Mouse (Mus musculus) neural tube, embryonic 11.5 days (tissue): ENCODE data around the gene Zfp704. TPM values are rescaled to one million over a fixed set of nuclear protein-coding genes. Genes with fewer than 3 reads are reported as not detected.
A peak's percentile ranks its signal among the peaks of the same experiment; 100 is the strongest.

ENCODE experiments used
- ATAC-seq: fragments of 200-750 bp; cut with Nextera tagmentation; 2 replicates; pipeline ENCODE4 v1.8.0; 2017; ENCODE audit warnings: moderate number of reproducible peaks, mild to moderate bottlenecking, moderate TSS enrichment, moderate library complexity; ENCODE audit not compliant: insufficient read depth, low FRiP score, low TSS enrichment
- DNase-seq: peaks from one replicate; pipeline ENCODE4 v3.0.0-alpha.2; 2015; ENCODE audit warnings: low spot score
- H3K27ac ChIP-seq: fragments of 300-500 bp; sonication (generic); 2 replicates; pipeline ENCODE4 v1.5.1; 2014; ENCODE audit warnings: low read depth, mild to moderate bottlenecking, low read length
- H3K27me3 ChIP-seq: fragments of 300-500 bp; sonication (generic); 2 replicates; pipeline ENCODE4 v1.6.1; 2014; ENCODE audit warnings: mild to moderate bottlenecking, low read length, mixed read lengths; ENCODE audit not compliant: control insufficient read depth, insufficient read depth
- H3K36me3 ChIP-seq: fragments of 300-500 bp; sonication (generic); 2 replicates; pipeline ENCODE4 v1.6.1; 2014; ENCODE audit warnings: mild to moderate bottlenecking, low read length, moderate library complexity, mixed read lengths; ENCODE audit not compliant: control insufficient read depth, insufficient read depth
- H3K4me1 ChIP-seq: fragments of 300-500 bp; sonication (generic); 2 replicates; pipeline ENCODE4 v1.6.1; 2014; ENCODE audit warnings: low read length, mixed read lengths; ENCODE audit not compliant: control insufficient read depth, insufficient read depth
- H3K4me2 ChIP-seq: fragments of 300-500 bp; sonication (generic); 2 replicates; pipeline ENCODE4 v1.6.1; 2014; ENCODE audit warnings: low read depth, mild to moderate bottlenecking, moderate library complexity
- H3K4me3 ChIP-seq: fragments of 300-500 bp; sonication (generic); 2 replicates; pipeline ENCODE4 v1.5.1; 2014; ENCODE audit warnings: low read depth, low read length
- H3K9ac ChIP-seq: fragments of 300-500 bp; sonication (generic); 2 replicates; pipeline ENCODE4 v1.6.1; 2014; ENCODE audit warnings: mild to moderate bottlenecking, low read length
- H3K9me3 ChIP-seq: fragments of 300-500 bp; sonication (generic); 2 replicates; pipeline ENCODE4 v1.6.1; 2016; ENCODE audit warnings: low read length; ENCODE audit not compliant: control insufficient read depth
- WGBS: fragments of 180-500 bp; shearing (Covaris S2); extraction: QIAGEN DNeasy Blood & Tissue Kit; methylation state at CpG from one replicate; pipeline ENCODE4 v1.1.7; 2014; 5-methylcytosine and 5-hydroxymethylcytosine counted together
- polyA plus RNA-seq: library from polyadenylated mRNA; unstranded; fragments of >200 nt; fragmentation: Nextera tagmentation; extraction: Ambion mirVana; gene quantifications from 2 replicates; pipeline ENCODE4 v1.2.1, GENCODE M21; 2014

The Zfp704 gene
- polyA plus RNA-seq, 1 experiment from 2014 or later, result 6.3 TPM

DNA sequence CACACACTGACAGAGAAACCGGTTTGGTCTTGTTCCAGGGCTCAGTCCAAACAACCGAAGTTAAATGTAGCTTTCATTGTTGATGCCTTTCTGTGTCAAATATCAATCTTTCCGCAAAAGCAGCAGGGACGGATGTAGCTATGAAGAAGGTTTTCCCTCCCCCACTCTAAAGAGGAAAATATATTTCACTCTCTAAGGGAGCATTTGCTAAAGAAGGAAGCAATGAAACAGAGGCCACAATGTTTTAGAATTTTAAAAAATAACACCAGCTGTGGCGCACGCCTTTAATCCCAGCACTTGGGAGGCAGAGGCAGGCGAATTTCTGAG is 89.2 kb downstream of the Zfp704 start:
- DNase-seq (no peak), ATAC-seq (no peak)
- no peaks in the 10 kb centered on the region for H3K9me3 ChIP-seq
- H3K4me2 ChIP-seq, result no peak overlapping the region
- H3K27me3 ChIP-seq, result no peaks in the 10 kb centered on the region
- H3K36me3 ChIP-seq, result no peaks in the 10 kb centered on the region
- H3K4me3 ChIP-seq, result no peak overlapping the region
- 0 out of 2 replicates have a peak overlapping the region, but pooled peaks have one; percentile 35 for H3K27ac ChIP-seq
- no peak overlapping the region for H3K9ac ChIP-seq
- WGBS, result 42% methylated on average over 7 of the region's 7 CpGs
- H3K4me1 ChIP-seq, result peaks cover 13% of the 10 kb centered on the region; the same call in 1 of the 2 replicates

DNA sequence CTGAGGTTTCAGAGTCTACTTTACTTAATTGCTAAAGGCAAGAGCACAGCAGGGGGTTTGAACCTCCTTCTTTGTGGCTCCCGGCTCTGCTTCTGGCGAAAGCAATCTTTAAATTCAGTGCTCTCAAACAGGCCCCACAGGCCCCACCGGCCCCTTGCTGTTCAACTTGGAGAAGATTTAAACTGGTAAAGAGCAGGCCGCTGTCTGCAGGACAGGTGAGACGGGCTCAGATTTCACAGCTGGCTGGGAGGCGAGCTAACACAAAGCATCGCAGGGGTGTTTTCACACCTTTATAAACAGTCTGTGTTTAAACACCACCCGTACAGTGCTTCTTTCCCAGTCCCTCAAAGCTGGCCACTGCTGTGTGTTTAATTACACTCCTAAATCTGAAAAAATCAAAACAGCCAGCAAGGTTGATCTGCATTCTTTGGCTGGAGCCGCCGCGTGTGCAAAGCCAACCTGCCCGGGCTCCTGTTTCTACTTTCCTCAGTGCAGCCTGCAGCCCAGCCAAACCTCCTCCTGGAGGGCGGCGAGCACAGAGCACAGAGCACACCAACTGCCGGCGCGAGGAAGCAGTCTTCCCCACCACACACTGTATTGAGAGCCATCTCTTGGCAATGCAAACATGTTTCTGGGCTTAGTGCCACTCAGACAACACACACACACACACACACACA is 89.7 kb downstream of the Zfp704 start:
- Histone ChIP-seq H3K4me3 (no peak overlapping the region), H3K36me3 (no peaks in the 10 kb centered on the region), H3K27me3 (no peaks in the 10 kb centered on the region), H3K9ac (peak overlapping the region; percentile 45), H3K27ac (0 out of 2 replicates have a peak overlapping the region, but pooled peaks have one; percentile 35), H3K9me3 (no peaks in the 10 kb centered on the region), H3K4me2 (peak overlapping the region; percentile 12; the same call in 1 of the 2 replicates), H3K4me1 (peaks cover 13% of the 10 kb centered on the region; the same call in 1 of the 2 replicates)
- ATAC-seq (peak; percentile 42), DNase-seq (peak; percentile 58)
- 6% methylated on average over 17 of the region's 17 CpGs for WGBS

DNA sequence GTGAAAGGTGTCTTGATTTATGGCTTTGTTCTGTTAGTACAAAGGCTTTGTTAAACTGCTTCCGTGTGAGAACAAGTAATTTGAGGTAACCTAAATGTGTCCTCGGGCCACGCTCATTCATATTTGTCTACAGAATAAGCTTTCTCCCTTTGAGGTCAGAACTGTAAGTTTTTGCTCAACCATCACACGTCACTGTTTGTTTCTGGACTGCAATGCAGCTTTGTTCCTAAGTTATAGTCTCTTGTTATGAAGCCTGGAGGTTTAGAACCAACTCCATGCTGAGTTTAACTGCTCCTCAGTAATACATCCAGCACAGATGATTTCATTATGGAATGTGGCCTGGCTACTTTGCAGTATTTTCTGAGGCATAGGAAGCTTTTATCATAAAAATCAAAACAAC is 90.4 kb downstream of the Zfp704 start:
- H3K9ac ChIP-seq, result no peak overlapping the region
- no peak overlapping the region for H3K27ac ChIP-seq
- H3K4me3 ChIP-seq, result no peak overlapping the region
- DNase-seq (no peak), ATAC-seq (no peak)
- H3K36me3 ChIP-seq, result no peaks in the 10 kb centered on the region
- H3K4me2 ChIP-seq, result no peak overlapping the region
- H3K27me3 ChIP-seq, result no peaks in the 10 kb centered on the region
- H3K4me1 ChIP-seq, result peaks cover 13% of the 10 kb centered on the region; the same call in 1 of the 2 replicates
- H3K9me3 ChIP-seq, result no peaks in the 10 kb centered on the region
- WGBS, result 35% methylated on average over 4 of the region's 4 CpGs

DNA sequence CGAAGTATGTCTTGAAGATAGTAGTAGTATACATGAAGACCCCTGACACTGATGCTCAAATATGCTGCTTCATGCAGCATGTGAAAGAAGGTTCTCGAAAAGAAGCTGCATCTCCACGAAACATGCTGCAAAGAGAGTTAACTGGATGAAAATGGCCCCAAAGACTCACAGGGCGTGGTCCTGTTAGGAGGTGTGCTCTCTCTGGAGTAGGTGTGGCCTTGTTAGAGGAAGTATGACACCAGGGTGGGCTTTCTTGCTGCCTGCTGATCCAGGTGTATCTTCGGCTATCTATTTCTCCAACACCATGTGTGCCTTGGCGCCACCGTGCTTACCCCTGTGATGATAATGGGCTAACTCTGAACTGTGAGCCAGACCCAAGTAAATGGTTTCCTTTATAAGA is 90.9 kb downstream of the Zfp704 start:
- ATAC-seq (no peak), DNase-seq (no peak)
- no peaks in the 10 kb centered on the region for H3K27me3 ChIP-seq
- no peaks in the 10 kb centered on the region for H3K9me3 ChIP-seq
- peaks cover 14% of the 10 kb centered on the region for H3K4me1 ChIP-seq
- no peak overlapping the region for H3K4me3 ChIP-seq
- H3K36me3 ChIP-seq, result no peaks in the 10 kb centered on the region
- no peak overlapping the region for H3K27ac ChIP-seq
- 96% methylated on average over 7 of the region's 7 CpGs for WGBS
- no peak overlapping the region for H3K4me2 ChIP-seq
- H3K9ac ChIP-seq, result no peak overlapping the region

GRCm38 (mm10) chr3:9516119-9516855 is 93.6 kb downstream of the Zfp704 start:
- H3K27ac ChIP-seq, result no peak overlapping the region
- H3K4me3 ChIP-seq, result no peak overlapping the region
- peaks cover 15% of the 10 kb centered on the region for H3K4me1 ChIP-seq
- H3K9ac ChIP-seq, result no peak overlapping the region
- WGBS, result 72% methylated on average over 7 of the region's 8 CpGs
- no peaks in the 10 kb centered on the region for H3K27me3 ChIP-seq
- ATAC-seq (no peak), DNase-seq (no peak)
- H3K9me3 ChIP-seq, result no peaks in the 10 kb centered on the region
- no peak overlapping the region for H3K4me2 ChIP-seq
- no peaks in the 10 kb centered on the region for H3K36me3 ChIP-seq

GRCm38 (mm10) chr3:9515527-9515926 is 94.4 kb downstream of the Zfp704 start:
- 91% methylated on average over 8 of the region's 8 CpGs for WGBS
- Histone ChIP-seq H3K36me3 (no peaks in the 10 kb centered on the region), H3K4me1 (peaks cover 13% of the 10 kb centered on the region), H3K4me3 (no peak overlapping the region), H3K27me3 (no peaks in the 10 kb centered on the region), H3K27ac (no peak overlapping the region), H3K9ac (no peak overlapping the region), H3K4me2 (no peak overlapping the region), H3K9me3 (no peaks in the 10 kb centered on the region)
- no peak for DNase-seq
- no peak for ATAC-seq

DNA sequence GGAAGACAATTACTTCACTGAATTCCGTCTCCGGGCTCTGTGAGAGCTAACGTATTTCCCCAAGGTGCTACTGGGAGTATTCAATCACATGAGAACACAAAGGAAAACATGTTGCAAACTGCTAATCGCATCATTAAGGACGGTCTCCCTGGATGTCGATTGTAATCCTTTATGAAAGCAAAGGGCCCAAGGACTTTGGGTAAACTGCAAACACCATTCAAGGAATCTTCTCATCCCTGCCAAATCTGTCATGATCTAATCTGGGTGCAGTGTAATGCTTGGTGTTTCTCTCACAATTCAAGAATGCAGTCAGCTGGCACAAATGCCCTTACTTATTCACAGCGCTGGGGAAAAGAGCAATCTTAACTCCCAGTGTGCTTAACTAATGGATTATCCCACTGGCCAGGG is 96.2 kb downstream of the Zfp704 start:
- WGBS, result 61% methylated on average over 7 of the region's 7 CpGs
- no peak for DNase-seq
- no peaks in the 10 kb centered on the region for H3K36me3 ChIP-seq
- H3K9ac ChIP-seq, result no peak overlapping the region; the same call in 1 of the 2 replicates
- peak; percentile 50; the same call in 1 of the 2 replicates for ATAC-seq
- H3K4me3 ChIP-seq, result no peak overlapping the region
- no peak overlapping the region for H3K27ac ChIP-seq
- H3K9me3 ChIP-seq, result no peaks in the 10 kb centered on the region
- peaks cover 7% of the 10 kb centered on the region for H3K4me1 ChIP-seq
- no peak overlapping the region for H3K4me2 ChIP-seq
- H3K27me3 ChIP-seq, result no peaks in the 10 kb centered on the region

DNA sequence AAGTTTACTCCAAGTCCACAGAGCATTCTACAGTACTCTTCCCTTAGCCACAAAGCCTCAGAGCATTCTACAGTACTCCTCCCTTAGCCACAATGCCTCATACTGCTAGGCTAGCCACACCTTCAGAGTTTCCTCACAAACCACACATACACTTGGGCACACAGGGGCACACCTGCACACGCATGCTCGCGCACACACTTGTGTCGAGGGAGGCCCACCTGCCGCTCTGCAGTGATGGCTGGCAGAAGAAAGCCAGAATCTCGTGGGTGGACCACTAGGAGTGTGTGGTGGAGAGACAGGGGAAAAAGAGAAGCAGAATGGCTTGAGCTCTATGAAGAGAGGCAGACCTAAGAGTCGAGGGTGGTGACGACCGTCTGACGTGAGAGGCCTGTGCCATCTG is 97.7 kb downstream of the Zfp704 start:
- H3K27me3 ChIP-seq, result no peaks in the 10 kb centered on the region
- ATAC-seq, result no peak
- no peak for DNase-seq

More for the DNA sequence above, 97.7 kb downstream of the Zfp704 start:
- Histone ChIP-seq H3K9ac (no peak overlapping the region), H3K9me3 (no peaks in the 10 kb centered on the region), H3K27ac (no peak overlapping the region), H3K4me3 (no peak overlapping the region), H3K4me1 (peaks cover 5% of the 10 kb centered on the region; the same call in 1 of the 2 replicates), H3K4me2 (no peak overlapping the region), H3K36me3 (no peaks in the 10 kb centered on the region)
- WGBS, result 96% methylated on average over 10 of the region's 10 CpGs
